Mouse (Mus musculus) neural tube, embryonic 11.5 days (tissue): Measurements from ENCODE around the gene Lrch1. TPM values are rescaled to one million over a fixed set of nuclear protein-coding genes. Genes with fewer than 3 reads are reported as not detected.

Experiments used
- ATAC-seq: fragments of 200-750 bp; cut with Nextera tagmentation; 2 replicates; pipeline ENCODE4 v1.8.0; 2017; ENCODE audit warnings: moderate number of reproducible peaks, mild to moderate bottlenecking, moderate TSS enrichment, moderate library complexity; ENCODE audit not compliant: insufficient read depth, low FRiP score, low TSS enrichment
- DNase-seq: peaks from one replicate; pipeline ENCODE4 v3.0.0-alpha.2; 2015; ENCODE audit warnings: low spot score
- H3K27ac ChIP-seq: fragments of 300-500 bp; sonication (generic); 2 replicates; pipeline ENCODE4 v1.5.1; 2014; ENCODE audit warnings: low read depth, mild to moderate bottlenecking, low read length
- H3K27me3 ChIP-seq: fragments of 300-500 bp; sonication (generic); 2 replicates; pipeline ENCODE4 v1.6.1; 2014; ENCODE audit warnings: mild to moderate bottlenecking, low read length, mixed read lengths; ENCODE audit not compliant: control insufficient read depth, insufficient read depth
- H3K36me3 ChIP-seq: fragments of 300-500 bp; sonication (generic); 2 replicates; pipeline ENCODE4 v1.6.1; 2014; ENCODE audit warnings: mild to moderate bottlenecking, low read length, moderate library complexity, mixed read lengths; ENCODE audit not compliant: control insufficient read depth, insufficient read depth
- H3K4me1 ChIP-seq: fragments of 300-500 bp; sonication (generic); 2 replicates; pipeline ENCODE4 v1.6.1; 2014; ENCODE audit warnings: low read length, mixed read lengths; ENCODE audit not compliant: control insufficient read depth, insufficient read depth
- H3K4me2 ChIP-seq: fragments of 300-500 bp; sonication (generic); 2 replicates; pipeline ENCODE4 v1.6.1; 2014; ENCODE audit warnings: low read depth, mild to moderate bottlenecking, moderate library complexity
- H3K4me3 ChIP-seq: fragments of 300-500 bp; sonication (generic); 2 replicates; pipeline ENCODE4 v1.5.1; 2014; ENCODE audit warnings: low read depth, low read length
- H3K9ac ChIP-seq: fragments of 300-500 bp; sonication (generic); 2 replicates; pipeline ENCODE4 v1.6.1; 2014; ENCODE audit warnings: mild to moderate bottlenecking, low read length
- H3K9me3 ChIP-seq: fragments of 300-500 bp; sonication (generic); 2 replicates; pipeline ENCODE4 v1.6.1; 2016; ENCODE audit warnings: low read length; ENCODE audit not compliant: control insufficient read depth
- WGBS: fragments of 180-500 bp; shearing (Covaris S2); extraction: QIAGEN DNeasy Blood & Tissue Kit; methylation state at CpG from one replicate; pipeline ENCODE4 v1.1.7; 2014; 5-methylcytosine and 5-hydroxymethylcytosine counted together
- polyA plus RNA-seq: library from polyadenylated mRNA; unstranded; fragments of >200 nt; fragmentation: Nextera tagmentation; extraction: Ambion mirVana; gene quantifications from 2 replicates; pipeline ENCODE4 v1.2.1, GENCODE M21; 2014

Lrch1 gene
- polyA plus RNA-seq, 1 experiment from 2014 or later = 8.6 TPM

DNA sequence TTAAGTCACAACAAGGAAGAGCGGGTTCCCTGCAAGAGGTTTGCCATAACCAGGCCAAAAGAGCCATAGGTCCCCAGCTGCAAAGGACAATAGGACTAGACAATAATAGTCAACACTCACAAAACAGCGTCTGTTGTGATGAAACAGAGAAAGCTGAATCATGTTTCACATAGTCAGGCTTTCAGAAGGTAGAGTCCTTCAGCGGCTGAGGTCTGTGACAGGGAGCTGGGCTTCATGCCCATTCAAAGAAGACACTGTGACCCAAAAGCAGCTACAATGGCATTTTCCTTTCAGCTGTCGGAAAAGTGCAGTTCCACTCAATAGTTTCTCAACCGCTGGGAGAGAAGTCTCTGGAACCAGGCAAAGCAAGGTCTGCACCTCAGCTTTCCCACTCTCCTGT lies 48.7 kb downstream of the Lrch1 start:
- WGBS = 94% methylated on average over 5 of the region's 5 CpGs
- Histone ChIP-seq H3K9ac (no peak overlapping the region), H3K9me3 (no peaks in the 10 kb centered on the region), H3K4me2 (no peak overlapping the region), H3K4me3 (no peak overlapping the region), H3K36me3 (no peaks in the 10 kb centered on the region), H3K4me1 (no peaks in the 10 kb centered on the region), H3K27me3 (no peaks in the 10 kb centered on the region), H3K27ac (no peak overlapping the region)
- ATAC-seq = no peak
- DNase-seq = no peak

DNA sequence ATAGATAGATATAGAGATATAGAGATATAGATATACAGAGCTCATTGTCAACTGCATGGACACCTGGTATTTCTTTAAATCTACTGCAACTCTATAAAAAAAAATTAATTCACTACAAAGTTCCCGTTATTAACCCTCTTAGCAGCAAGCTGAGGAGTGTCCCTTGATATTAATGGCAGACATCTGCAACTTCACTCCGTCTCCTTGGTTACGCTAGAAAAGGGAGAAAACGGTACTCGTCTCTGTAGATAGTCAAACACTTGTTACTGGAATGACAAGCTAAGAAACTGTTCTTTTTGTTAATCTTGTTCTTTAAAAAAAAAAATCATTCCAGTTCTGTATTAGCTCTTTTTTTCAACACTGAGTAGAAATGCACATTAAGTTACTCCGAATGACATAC lies 54.0 kb downstream of the Lrch1 start:
- H3K9ac ChIP-seq = no peak overlapping the region
- H3K4me1 ChIP-seq = no peaks in the 10 kb centered on the region
- H3K9me3 ChIP-seq = no peaks in the 10 kb centered on the region
- 76% methylated on average over 6 of the region's 6 CpGs for WGBS
- H3K27ac ChIP-seq = no peak overlapping the region
- ATAC-seq (no peak), DNase-seq (no peak)
- no peaks in the 10 kb centered on the region for H3K27me3 ChIP-seq
- H3K4me3 ChIP-seq = no peak overlapping the region
- no peaks in the 10 kb centered on the region for H3K36me3 ChIP-seq
- H3K4me2 ChIP-seq = no peak overlapping the region

DNA sequence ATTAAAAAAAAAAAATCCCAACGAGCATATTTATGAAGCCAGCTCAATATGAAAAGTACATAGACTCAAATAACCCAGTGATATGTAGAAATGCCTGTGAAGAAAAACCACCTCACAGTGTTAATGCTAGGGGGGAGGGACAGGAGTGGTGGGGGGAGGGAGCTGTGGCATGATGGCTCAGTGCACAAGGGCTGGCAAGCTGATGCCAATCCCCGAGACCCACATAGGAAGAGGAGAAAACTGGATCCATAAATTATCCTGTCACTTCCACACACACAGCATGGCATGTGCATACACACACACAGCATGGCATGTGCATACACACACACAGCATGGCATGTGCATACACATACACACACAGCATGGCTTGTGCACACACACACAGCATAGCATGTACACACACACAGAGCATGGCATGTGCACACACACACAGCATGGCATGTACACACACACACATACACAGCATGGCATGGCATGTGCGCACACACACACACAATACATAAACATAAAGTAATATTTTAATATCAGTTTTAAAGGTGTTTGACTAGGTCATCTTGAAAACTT lies 54.5 kb downstream of the Lrch1 start:
- Histone ChIP-seq H3K27ac (no peak overlapping the region), H3K9me3 (no peaks in the 10 kb centered on the region), H3K36me3 (no peaks in the 10 kb centered on the region), H3K27me3 (no peaks in the 10 kb centered on the region), H3K9ac (no peak overlapping the region), H3K4me2 (no peak overlapping the region), H3K4me1 (no peaks in the 10 kb centered on the region), H3K4me3 (no peak overlapping the region)
- DNase-seq (no peak), ATAC-seq (no peak)
- 81% methylated on average over 3 of the region's 3 CpGs for WGBS

DNA sequence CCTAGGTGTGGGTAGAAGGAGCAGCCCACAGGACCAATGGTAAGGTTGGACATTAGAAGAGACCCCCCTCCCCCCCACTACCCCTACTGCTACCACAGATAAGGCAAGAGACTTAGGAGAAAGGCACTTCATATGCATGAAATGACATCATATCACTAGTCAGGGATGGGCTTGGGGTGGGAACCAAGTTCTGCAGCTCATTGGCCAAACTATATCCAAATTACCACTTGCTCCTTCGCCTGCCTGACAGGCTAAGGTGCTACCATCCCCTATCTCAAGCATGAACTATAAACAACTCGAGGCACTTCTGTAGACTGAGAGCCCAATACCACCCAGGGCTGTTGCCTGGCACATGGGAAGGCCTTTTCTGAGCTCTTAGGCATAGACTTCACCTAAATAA lies 58.4 kb downstream of the Lrch1 start:
- Histone ChIP-seq H3K4me1 (0 out of 2 replicates have a peak, but pooled peaks cover 4% of the 10 kb centered on the region), H3K9ac (no peak overlapping the region), H3K4me3 (no peak overlapping the region), H3K9me3 (no peaks in the 10 kb centered on the region), H3K27ac (no peak overlapping the region), H3K36me3 (no peaks in the 10 kb centered on the region), H3K27me3 (no peaks in the 10 kb centered on the region), H3K4me2 (no peak overlapping the region)
- no peak for DNase-seq
- 77% methylated on average over 2 of the region's 2 CpGs for WGBS
- no peak for ATAC-seq

DNA sequence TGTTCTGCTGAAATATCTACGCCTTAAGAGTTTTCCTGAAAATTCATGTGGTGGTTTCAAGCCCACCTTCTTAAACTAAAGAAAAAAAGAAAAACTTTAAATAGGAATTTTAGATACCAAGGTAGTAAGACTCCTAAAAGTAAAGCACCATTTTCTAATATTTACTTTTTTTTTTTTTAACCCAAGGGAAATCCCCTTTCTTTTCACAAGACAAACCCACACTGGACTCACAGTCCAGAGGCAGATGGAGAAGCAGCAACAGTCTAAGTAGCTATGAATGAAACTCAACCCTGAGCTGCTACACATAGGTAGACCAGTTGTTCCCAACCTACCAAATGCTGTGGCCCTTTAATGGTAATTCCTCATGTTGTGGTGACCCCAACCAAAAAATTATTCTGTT lies 59.6 kb downstream of the Lrch1 start:
- WGBS = 93% methylated on average over 1 of the region's 1 CpGs
- no peak for DNase-seq
- no peaks in the 10 kb centered on the region for H3K36me3 ChIP-seq
- no peak for ATAC-seq
- no peak overlapping the region for H3K9ac ChIP-seq
- no peaks in the 10 kb centered on the region for H3K9me3 ChIP-seq
- H3K4me1 ChIP-seq = 0 out of 2 replicates have a peak, but pooled peaks cover 4% of the 10 kb centered on the region
- no peaks in the 10 kb centered on the region for H3K27me3 ChIP-seq
- H3K4me2 ChIP-seq = no peak overlapping the region
- H3K4me3 ChIP-seq = no peak overlapping the region
- no peak overlapping the region for H3K27ac ChIP-seq

DNA sequence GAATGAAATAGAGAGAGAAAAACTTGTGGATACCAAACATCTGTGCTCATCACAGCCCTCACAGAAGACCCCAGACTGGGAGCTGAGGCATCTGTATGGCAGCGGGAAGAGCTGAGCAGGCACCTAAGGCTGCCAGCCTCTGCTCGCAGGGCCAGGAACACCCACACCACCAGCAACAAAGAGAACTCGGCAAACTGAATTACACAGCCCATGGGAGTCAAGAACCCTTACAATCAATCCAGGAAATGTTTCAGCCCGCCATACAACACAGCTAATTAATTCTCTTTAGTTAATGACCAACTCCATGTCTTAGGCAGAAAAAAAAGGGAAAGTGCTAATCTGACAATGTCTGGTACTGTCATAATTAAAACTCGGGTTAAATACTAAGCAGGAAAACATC lies 61.2 kb downstream of the Lrch1 start:
- ATAC-seq (no peak), DNase-seq (no peak)
- H3K4me1 ChIP-seq = 0 out of 2 replicates have a peak, but pooled peaks cover 4% of the 10 kb centered on the region
- H3K9ac ChIP-seq = no peak overlapping the region
- H3K27ac ChIP-seq = no peak overlapping the region
- no peak overlapping the region for H3K4me2 ChIP-seq
- H3K9me3 ChIP-seq = no peaks in the 10 kb centered on the region
- no peaks in the 10 kb centered on the region for H3K27me3 ChIP-seq
- WGBS = 67% methylated on average over 5 of the region's 5 CpGs
- no peak overlapping the region for H3K4me3 ChIP-seq
- H3K36me3 ChIP-seq = no peaks in the 10 kb centered on the region

DNA sequence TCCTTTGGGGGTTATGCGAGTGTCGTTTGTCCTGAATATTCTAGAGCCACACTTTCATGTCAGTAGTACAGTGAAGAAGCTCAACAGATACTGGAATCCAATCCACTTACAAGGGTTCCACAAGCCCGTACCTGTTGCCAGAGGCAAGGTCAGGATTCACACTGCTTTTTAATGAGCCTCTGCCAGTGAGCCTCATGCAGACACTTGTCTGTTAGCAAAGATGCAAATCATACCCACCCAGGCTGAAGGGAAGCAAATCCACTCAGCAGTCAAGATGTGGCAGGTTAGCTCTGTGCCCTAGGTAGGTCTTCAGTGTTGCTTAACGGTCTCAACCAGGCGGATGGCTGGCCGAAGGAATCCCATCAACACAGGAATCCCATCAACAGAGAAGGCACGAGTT lies 62.8 kb downstream of the Lrch1 start:
- H3K27ac ChIP-seq = no peak overlapping the region
- 0 out of 2 replicates have a peak, but pooled peaks cover 4% of the 10 kb centered on the region for H3K4me1 ChIP-seq
- 80% methylated on average over 7 of the region's 7 CpGs for WGBS
- no peak overlapping the region for H3K9ac ChIP-seq
- ATAC-seq (no peak), DNase-seq (no peak)
- no peaks in the 10 kb centered on the region for H3K36me3 ChIP-seq
- no peak overlapping the region for H3K4me2 ChIP-seq
- H3K9me3 ChIP-seq = no peaks in the 10 kb centered on the region
- H3K4me3 ChIP-seq = no peak overlapping the region
- no peaks in the 10 kb centered on the region for H3K27me3 ChIP-seq

DNA sequence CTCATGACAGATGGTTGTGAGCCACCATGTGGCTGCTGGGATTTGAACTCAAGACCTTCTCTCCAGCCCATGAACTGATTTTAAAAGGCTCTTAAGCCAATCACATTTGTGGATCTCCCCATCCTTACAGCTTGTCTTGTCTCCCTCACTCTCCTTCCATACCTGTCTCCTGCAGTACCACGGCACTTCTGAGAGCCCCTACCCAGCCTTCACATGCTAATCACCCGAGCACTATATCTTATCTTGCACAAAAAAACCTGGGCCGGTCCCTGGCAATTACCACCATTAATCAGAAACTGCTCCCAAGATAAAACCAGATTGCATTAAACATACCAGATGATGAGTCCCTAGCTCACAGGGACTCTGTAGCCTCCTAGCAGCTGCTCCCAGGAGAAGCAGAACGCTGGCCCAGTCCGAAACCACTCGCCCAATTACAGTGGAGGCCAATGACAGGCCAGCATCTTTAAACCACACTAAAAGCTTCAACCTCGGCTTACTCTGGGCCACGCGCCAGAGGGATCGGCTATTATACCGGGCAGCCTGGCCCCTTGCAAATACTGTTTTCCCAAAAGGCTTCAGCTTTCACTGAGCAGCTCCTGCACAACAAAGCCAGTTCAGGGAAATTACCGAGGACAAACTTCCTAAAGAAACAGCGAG lies 63.5 kb downstream of the Lrch1 start:
- no peaks in the 10 kb centered on the region for H3K36me3 ChIP-seq
- DNase-seq = peak; percentile 38
- H3K4me3 ChIP-seq = no peak overlapping the region
- H3K9ac ChIP-seq = no peak overlapping the region
- ATAC-seq = peak; percentile 86
- no peaks in the 10 kb centered on the region for H3K27me3 ChIP-seq
- peak overlapping the region; percentile 50 for H3K27ac ChIP-seq
- WGBS = 23% methylated on average over 13 of the region's 13 CpGs
- H3K4me2 ChIP-seq = no peak overlapping the region
- H3K9me3 ChIP-seq = no peaks in the 10 kb centered on the region
- 0 out of 2 replicates have a peak, but pooled peaks cover 4% of the 10 kb centered on the region for H3K4me1 ChIP-seq

DNA sequence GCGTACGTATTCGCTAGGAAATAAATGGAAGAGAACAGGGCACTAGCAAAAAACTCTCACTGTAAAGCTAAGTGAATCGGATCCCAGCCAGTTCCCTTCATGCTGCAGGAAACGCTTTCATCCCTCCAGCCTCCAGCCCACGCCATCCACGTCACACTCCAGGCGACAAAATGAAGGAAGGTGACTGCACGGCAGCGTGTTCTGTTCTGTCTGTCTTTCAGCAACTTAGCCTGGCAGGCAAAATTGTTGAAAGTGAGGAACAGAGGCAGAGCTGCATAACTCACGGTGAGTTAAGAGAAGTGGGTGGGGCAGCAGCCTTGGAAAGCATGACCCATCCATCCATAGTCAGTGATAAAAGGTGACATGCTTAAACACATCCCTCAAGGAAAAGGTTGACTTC lies 64.5 kb downstream of the Lrch1 start:
- ATAC-seq (no peak), DNase-seq (no peak)
- Histone ChIP-seq H3K4me2 (no peak overlapping the region), H3K36me3 (no peaks in the 10 kb centered on the region), H3K9me3 (no peaks in the 10 kb centered on the region), H3K9ac (no peak overlapping the region), H3K27ac (no peak overlapping the region), H3K4me3 (no peak overlapping the region), H3K4me1 (0 out of 2 replicates have a peak, but pooled peaks cover 4% of the 10 kb centered on the region), H3K27me3 (no peaks in the 10 kb centered on the region)
- WGBS = 78% methylated on average over 11 of the region's 11 CpGs
